Mouse (Mus musculus) c-Kit-positive CD71-positive TER-119-positive erythroid progenitor cells, embryonic 14.5 days (primary cell): Measurements from ENCODE around the gene Drc3.
"Not testable (repeated sequence)": the region's sequence is repeated elsewhere in the genome, so short reads cannot be mapped to it uniquely, and the experiment has no call there.

Source experiments
- DNase-seq: peaks from one replicate; pipeline ENCODE4 v3.0.0-alpha.2; 2013; ENCODE audit warnings: low spot score

The Drc3 gene

DNA sequence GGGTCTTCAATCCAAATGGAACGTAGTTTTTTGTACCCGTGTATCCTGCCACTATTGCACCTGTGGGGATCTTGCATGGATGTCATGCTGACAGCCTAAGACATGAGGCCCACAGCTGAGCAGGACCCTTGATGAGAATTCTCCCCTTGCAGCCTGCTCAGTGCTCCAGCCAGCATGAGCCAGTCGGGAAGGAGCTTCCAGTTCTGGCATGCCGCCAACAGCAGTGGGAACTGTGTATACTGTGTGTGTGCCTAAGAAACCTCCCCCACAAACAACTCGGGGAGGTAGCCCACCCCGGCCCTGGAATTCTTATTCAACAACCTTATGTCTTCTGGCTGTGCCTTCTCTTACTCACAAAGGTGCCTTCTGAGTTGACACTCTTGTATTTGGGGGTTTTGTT lies 43.4 kb downstream of the Drc3 start:
- DNase-seq: no peak

- DNase-seq: no peak
Measured at GRCm38 (mm10) chr11:60397172-60397571, 44.0 kb downstream of the Drc3 start.

- no peak for DNase-seq
Measured at GRCm38 (mm10) chr11:60406606-60407005, 53.5 kb downstream of the Drc3 start.

DNA sequence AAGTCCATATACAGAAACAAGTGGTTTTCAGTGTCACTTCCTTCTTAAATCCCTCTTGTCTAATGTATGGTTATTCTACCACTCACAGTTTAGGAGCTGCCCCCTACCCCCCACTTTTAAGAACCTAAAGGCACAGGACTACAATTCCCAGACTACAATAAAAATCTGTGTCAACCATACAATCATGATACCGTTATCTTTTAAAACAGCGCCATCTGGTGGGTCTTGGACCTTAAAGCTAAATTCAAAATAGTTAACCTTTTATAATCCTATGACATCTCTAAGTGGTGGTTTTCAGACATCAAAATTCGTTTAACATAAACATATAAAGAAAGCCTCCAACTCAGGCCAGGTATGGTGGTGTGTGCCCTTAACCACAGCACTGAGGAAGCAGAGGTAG lies 59.0 kb downstream of the Drc3 start:
- DNase-seq: peak; percentile 66

- no peak for DNase-seq
Measured at GRCm38 (mm10) chr11:60412921-60413320, 59.8 kb downstream of the Drc3 start.

GRCm38 (mm10) chr11:60416590-60416962 lies 63.4 kb downstream of the Drc3 start:
- no peak for DNase-seq

GRCm38 (mm10) chr11:60416963-60417716 lies 64.0 kb downstream of the Drc3 start, which contains the start of gene Gid4:
Gid4 (plus strand) TSS chr11:60417145.
- peak; percentile 99 for DNase-seq

GRCm38 (mm10) chr11:60417717-60418472 lies 64.8 kb downstream of the Drc3 start, which contains the start of gene Atpaf2:
Atpaf2 (minus strand) TSS chr11:60418457.
- DNase-seq: peak; percentile 44

- no peak for DNase-seq
Measured at GRCm38 (mm10) chr11:60418473-60418803, 65.3 kb downstream of the Drc3 start.

DNA sequence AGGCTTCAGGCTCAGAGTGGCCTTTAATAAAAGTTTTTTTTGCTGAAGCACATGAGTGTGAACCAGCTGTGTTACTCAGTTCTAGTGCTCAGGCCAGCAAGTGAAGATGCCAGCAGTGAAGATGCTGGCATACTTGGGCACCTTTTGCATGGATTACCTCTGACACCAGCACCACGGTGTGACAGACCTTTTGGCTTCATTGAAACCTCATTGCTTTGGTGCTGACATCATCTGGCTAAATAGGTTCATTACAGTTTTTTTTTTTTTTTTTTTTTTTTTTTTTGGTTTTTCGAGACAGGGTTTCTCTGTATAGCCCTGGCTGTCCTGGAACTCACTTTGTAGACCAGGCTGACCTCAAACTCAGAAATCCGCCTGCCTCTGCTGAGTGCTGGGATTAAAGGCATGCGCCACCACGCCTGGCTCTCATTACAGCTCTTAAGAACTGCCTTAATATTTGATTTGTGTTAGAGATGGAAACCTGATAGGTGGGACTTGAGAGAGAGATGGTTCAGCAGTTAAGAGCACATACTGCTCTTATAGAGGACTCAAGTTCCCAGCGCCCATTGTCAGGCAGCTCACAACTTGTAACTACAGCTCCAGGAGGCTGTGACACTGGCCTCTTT lies 69.0 kb downstream of the Drc3 start:
- no peak for DNase-seq

DNA sequence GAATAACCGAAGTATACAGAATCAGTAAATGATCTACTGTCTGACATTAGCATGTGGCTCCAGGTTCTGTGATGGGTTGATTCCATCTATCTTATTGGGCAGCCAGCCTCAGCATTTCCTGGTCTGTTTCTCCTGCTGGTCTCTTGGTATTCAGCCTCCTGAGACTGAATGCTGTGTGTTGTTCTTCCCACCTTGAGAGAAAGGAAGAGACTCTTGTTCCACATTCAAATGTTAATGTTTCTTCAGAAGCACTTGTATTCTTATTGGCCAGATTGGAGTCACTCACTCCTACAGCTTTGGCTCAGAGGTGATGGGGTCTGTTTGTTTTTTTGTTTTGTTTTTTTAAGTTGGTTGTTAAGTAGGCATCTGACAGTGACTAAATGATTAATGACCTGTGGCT lies 69.9 kb downstream of the Drc3 start:
- no peak for DNase-seq

DNA sequence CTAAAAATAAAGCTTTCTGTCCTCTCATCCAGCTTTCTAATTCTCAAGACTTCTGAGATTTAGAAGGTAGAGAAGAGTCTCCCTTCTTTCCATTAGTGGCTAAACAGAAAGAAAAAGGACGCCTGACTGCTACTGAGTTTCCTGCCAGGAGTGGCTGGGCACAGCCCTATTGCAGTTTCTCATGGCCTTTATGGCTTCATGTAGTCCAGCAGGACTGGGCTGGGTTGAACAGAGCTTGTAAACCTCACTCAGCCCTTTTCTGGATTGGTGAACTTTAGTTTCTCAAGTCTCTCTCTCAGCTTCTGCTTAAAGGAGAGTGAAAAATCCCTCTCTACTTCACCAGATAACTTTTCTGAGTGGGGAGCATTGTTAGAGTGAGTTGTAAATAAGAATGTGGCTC lies 73.3 kb downstream of the Drc3 start:
- DNase-seq: no peak

GRCm38 (mm10) chr11:60427628-60428027 lies 74.5 kb downstream of the Drc3 start:
- DNase-seq: no peak

DNA sequence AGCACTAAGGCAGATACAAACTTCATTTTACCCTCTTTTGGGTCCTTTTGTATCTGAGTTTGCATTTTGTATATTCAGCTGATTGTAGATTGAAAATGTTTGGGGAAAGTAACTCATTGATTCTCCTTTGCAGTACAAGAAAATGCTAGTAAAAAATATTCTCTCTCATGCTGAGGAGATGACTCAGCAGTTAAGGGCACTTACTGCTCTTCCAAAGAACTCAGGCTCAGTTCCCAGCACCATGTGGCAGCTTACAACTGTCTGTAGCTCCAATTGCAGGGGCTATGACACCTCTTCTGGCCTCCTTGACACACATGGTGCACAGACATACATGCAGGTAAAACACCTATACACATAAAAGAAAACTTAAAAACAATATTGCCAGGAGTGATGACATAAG lies 80.4 kb downstream of the Drc3 start:
- no peak for DNase-seq

- no peak for DNase-seq
Measured at GRCm38 (mm10) chr11:60435133-60435532, 82.0 kb downstream of the Drc3 start.

DNA sequence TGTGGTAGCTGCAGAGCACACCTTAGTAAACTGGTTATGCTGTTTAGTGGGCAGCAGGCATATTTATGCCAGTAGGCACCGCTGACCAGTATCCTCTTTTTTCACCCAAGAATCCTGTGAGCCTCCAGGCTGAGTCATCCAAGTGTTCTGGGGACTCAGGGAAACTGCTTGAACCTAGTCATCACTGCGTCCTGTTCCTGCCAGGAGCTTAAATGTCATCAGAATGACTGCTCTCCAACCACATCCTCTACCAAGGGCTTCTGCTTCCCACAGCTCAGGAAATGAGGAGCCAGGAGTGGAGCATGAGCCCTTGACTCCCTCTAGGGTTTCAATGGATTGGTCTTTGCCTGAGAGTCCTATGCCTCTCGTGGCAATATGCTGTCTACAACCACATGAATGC lies 83.5 kb downstream of the Drc3 start:
- no peak for DNase-seq

DNA sequence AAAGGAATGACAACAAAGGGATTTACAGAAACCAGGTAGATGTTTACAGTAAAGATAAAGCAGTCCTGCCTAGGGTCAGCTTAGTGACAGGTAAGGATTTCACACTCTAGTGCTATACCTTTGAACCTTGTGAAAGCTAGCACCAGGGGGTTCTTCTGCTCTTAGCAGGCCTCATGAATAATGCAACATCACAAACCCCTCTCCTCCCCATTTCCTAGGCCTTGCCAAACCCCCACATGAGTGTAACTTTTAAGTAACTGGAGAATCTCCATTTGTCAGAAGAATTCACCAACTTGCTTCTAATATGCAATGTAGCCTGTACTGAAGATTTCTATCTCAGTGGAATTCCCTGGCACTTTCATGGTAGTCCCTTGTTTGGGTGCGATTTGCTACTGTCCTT lies 86.5 kb downstream of the Drc3 start:
- not testable (repeated sequence) for DNase-seq

DNA sequence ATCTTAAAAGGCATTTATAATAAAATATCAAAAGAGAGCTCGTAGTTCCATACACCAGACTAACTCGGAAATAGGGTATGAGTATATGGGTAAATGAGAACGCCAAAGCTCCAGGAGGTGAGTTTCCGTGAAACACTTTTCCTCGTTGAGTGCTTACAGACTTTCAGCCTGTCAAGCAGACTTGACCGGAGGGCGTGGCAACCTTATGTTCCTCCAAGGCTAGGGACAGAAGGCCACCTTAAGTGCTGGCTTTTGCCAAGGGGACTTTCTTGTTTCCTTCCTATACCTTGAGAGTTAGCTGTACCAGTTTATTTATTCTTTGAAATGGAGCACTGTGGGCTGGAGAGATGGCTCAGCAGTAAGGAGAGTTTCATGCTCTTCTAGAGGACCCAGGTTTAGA lies 87.0 kb downstream of the Drc3 start:
- DNase-seq: no peak

GRCm38 (mm10) chr11:60442896-60443295 lies 89.8 kb downstream of the Drc3 start:
- no peak for DNase-seq
